Mouse (Mus musculus): ENCODE measurements around the gene Prkag2. TPM values are rescaled to one million over a fixed set of nuclear protein-coding genes. Genes with fewer than 3 reads are reported as not detected.

The Prkag2 gene
- 92.7 TPM for polyA plus RNA-seq (2014; fragmentation: Illumina TruSeq; extraction: RNeasy Lipid Tissue Mini Kit (QIAGEN cat#74804); ENCODE audit: low read depth, low replicate concordance)

DNA sequence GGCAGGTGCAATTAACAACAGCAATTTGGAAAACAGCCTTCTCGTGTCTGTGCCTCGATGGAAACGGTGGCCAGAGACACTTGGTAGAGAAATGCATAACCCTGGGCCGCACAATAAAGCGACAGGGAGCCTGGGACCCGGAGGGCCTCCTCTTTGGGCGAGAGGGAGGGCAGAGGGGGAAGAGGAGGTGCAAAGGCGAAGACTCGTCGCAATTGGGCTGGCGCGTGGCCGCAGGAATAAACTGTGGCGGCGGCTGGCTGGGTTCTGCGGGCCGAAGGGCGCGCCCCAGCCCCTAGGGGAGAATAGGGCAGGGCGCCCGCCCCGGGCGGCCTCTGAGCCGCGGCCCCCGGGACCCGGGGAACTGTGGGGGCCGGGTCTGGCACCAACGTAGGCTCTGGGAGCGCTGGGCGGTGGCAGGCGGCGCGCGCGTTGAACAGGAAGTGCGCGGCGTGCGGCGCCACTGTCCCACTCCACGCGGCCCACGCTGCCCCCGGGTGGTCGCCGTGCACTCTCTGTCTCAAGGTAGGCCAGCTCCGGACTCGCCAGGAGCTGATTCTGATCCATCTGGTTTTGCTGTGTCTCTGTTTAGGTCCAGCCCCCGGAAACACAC is at the start of gene Prkag2:
Gene Prkag2 (minus strand): TSS at position 127 of the 610 bp plus-strand sequence.

DNA sequence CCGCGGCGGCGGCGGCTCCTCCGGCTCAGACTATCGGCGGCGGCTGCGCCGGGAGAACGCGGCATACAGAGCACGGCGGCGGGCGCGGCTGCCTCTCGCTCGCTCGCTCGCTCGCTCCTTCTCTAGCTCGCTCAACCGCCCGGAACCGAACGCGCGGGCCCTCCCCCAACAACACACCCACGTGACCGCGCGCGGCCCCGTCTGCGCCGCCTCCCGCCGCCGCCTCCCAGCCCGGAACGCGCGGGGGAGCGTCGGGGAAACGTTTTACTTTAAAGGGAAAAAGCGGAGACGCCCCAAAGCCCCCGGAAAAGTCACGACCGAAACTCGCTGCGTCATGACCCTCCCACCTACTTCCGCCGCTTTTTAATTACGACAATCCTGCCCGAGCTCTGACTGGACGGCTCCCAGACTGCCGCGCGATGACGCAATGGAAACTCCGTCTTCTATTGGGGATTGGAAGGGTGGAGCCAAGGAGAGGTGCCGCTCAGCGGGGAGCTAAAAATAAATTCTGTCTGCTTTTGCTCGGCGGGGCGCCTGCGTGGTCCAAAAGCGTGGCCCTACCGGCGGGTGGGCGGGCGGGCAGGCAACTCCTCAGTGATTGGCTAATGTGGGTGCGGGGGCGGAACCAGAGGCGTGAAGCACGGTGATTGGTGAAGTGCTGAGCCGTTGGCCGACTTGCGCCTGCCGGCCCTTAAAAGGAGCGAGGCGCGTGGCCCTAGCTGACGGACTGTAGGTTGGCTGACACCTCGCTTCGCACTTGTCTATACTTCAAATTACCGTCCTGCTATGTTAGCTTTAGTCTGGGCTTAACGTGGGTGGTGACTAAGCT is 258.0 kb downstream of the Prkag2 start, which contains the start of gene Rheb:
Gene Rheb (minus strand): TSS at position 351 of the 829 bp plus-strand sequence.

Other genes starting within 250 kb of the Prkag2 start
- gene Galntl5, start 80.8 kb upstream of the Prkag2 start, polyA plus RNA-seq (2014; fragmentation: Illumina TruSeq; extraction: RNeasy Lipid Tissue Mini Kit (QIAGEN cat#74804); ENCODE audit: low read depth, low replicate concordance) = not detected
- 20.7 TPM for gene Galnt11, start 121.3 kb upstream of the Prkag2 start, polyA plus RNA-seq (2014; fragmentation: Illumina TruSeq; extraction: RNeasy Lipid Tissue Mini Kit (QIAGEN cat#74804); ENCODE audit: low read depth, low replicate concordance)
- gene E130116L18Rik, start 122.5 kb upstream of the Prkag2 start, polyA plus RNA-seq (2014; fragmentation: Illumina TruSeq; extraction: RNeasy Lipid Tissue Mini Kit (QIAGEN cat#74804); ENCODE audit: low read depth, low replicate concordance) = not detected

All from sigmoid colon, adult 10 weeks (tissue).